Mouse (Mus musculus) T-helper 2 cell (primary cell): ENCODE measurements at regions not wholly inside any gene's neighbourhood (a gene's known extent, or its start where the extent isn't known, plus 50 kb on each side); places are given as distances from the start of the nearest gene placed in this dataset.
"Not testable (repeated sequence)": the region's sequence is repeated elsewhere in the genome, so short reads cannot be mapped to it uniquely, and the experiment has no call there.

ENCODE experiments used
- in situ Hi-C: fragments of 300-600 bp; cut with MboI, MseI; formaldehyde crosslinking; loops from one replicate; pipeline ENCODE4 v1.15.1; 2025; ENCODE audit warnings: high pct_unique_total_duplicates

DNA sequence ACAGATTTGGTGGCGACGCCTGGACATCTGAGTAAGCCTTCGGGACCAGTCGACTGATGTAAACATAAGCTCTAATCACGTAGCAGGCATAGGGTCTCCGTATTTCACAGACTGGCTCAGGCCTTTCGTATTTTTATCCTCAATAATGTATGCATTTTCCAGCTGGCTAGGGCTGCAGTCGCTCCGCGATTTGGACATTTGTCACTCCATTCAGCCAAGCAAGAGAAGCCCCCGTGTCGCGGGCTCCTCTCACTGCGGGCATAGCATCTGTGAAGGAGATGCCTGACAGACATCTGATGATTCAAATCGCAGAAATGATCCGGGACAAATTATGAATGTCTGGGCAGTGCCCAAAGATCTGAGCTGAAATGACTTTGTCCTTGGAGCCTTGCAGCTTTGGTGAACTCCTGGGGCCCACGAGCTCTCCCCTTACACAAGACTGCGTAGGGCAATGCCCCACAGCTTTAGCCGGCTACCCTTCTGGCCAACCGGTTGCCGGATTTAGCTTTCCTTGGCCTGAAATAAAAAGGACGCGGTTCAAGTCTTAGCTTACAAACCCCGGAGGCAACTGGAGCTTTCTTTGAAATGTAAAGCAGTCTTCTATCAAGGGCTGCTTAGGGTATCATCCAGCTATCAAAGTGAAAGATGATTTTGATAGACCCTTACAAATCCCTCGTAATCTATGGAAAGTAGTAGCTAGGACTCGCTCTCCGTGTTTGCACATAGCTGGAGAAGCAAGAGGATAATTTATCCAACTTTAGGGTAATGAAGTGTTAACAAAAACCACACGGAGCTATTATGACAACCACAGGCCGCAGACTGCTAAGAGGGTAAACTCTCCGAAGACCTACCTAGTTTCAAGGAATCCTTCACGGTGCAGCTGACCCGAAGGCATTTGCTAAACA lies 270.6 kb downstream of the Etnk1 start:
- in situ Hi-C loops: no loop called here

DNA sequence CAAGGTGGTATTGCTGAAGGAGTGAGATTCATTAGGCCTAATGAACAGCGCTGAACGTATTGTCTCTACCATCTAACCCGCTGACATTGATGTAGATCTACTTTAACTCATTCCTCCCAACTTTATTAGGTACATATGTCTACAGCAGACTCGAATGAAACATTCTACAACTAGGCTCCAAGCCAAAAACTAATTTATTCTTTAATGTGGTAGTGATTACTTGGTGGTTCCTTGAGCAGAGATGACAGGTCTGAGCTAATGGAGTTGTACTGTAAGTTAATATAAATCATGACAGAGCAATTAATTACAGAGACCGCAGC lies 271.2 kb downstream of the Etnk1 start:
- in situ Hi-C loops: no loop called here

DNA sequence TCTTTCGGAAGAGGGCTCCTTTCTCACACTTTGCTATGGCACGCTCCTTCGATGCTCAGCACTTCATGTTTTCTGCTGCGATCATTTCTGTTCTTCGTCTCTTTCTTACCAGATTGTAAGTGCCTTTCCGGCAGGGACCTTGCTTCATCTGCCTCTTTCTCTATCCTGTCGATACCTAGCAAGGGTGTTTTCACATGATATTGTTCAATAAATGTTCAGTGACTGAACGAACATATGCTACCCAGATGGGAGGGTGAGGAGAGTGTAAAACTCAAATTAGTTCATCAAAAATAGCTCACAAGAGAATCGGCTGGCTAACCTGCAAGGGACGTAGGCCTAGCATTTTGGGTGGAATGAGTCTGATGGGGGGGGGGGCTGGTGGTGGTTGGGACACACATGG lies 272.5 kb downstream of the Etnk1 start:
- in situ Hi-C loops: no loop called here

DNA sequence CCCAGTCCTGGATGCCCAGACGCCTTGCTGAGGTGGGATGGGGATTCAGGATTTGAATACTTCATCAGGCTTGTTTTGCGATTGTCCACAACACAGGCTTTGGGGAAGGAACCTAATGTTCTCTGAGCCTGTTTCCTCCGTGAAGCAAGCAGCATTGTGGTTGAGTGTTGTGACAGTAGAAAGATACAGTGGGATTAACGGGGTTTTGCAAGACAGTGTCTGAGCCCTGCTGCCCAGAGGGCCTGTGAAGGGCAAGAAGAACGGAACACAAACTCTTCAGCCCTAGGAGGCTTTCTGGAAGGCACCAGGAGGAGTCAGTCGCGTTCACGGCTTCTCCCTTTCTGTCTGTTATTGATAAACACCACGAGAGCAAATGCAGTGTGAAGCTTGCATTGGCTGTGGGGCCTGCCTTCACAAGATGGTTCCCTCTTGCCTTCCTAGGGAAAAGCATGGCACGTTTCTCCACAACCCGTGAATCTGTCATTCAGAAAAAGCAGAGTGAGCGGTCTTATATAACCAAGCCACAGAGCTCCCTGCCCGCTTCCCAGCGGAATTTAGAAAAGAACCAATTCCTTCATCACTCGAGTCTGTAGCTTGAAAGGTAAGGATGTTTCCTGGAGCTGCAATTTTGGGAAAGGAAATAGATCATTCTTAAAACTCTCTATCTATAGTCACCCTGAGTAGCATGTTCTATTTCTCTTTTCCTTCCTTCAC lies 273.4 kb downstream of the Etnk1 start:
- in situ Hi-C loops: no loop called here

DNA sequence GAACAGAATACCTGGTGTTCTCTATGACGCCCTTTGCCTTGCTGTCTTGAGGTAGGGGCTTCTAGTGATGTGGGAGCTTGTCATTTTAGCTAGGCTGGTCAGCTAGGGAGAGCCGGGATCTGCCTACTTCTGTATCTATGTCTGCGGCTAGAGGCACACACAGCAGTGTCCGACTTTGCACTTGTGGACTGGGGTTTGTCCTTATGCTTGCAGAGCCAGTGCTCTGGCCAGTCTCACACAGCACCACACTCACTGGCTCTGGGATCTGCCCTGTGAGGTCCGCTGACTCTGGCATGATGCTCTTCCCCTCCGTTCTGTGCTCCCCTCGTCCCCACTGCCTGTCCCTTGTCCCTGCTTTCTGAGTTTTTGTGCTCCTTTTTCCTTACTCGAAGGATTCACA lies 275.3 kb downstream of the Etnk1 start:
- in situ Hi-C loops: no loop called here

DNA sequence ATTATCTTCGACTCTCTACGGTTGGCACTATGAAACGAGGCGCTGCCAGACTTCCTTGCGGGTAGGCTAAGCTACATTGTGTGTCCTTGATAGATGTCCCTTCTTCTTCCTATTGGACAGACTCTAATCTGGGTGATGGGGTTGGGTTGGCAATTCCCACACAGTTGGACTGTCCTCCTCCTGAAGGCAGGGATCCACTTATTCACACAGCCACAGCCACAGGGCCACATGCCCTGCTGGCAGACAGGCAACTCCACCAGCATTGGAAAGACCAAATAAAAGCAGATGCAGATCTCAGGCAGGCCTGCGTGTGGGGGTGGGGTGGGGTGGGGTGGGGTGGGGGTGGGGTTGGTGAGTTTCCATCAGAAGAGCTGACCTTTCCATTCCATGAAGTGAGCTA lies 276.4 kb downstream of the Etnk1 start:
- in situ Hi-C loops: no loop called here

DNA sequence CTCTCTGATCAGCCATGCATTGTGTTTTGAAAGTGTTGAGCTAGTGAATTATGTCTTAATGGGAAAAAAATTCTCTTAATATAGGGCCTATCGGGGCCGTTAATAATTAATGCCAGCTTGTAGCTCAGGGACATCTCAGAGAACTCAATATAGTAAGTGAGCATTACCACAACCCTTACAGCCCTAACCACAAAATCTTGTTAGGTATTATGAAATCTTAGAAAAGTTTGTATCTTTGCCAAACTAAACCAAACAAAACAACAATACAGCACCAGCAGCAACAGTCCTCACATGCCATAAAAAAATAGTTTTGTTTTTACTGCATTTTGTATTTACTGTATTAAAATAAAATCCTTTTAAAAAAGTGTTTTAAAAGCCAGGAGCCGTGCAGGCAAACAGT lies 277.8 kb downstream of the Etnk1 start:
- in situ Hi-C loops: no loop called here

DNA sequence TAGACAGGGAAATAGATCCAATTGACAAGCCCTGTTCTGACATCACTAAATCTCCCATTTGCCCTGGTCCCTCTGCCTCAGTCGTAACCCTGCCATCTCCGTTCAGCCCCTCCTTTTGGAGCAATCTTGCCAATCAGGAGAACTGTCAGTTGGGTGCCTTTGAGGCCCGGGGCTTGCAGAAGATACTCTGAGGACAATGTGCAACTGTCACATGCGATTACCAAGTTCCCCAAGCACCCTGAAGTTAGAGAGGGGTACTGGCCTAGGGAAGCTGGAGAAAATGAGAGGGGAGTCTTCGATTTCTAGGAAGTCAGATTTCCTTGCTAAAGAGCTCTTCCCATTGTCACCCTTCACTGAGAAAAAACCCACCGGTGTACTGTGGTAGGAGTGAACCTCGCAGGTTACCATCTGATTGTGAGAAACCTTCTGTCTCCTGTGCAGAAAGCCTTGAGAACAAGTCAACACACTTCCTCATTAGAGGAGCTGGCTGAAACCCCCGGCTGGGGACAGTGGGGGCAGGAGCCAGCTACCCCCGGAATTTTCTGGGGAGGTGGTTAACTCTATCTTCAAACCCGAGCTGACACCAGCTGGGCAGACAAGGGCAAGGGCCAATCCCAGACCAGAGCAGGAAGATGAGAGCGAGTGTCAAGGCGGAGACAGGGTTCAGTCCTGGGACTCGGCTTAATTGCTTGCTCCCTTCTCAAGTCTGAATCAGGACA lies 279.0 kb downstream of the Etnk1 start:
- in situ Hi-C loops: no loop called here

DNA sequence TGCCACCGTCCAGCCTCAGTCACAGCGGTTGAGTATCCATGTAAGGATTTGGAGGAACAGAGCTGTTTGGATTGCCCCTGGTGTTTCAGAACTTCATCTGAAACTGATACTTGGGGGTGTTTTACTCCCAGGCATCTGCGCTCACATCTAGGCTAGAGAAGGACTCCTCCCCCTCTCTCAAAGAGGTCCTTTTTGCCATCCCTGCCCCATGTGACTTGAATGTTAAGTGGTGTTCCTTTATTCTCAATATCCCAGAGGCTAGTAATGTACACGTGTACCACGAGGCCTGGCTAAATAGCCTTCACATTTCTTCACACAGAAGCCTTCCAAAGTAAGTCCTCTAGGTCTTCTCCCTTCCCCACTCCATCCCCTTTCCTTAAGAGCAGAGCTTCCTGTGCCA lies 280.0 kb downstream of the Etnk1 start:
- in situ Hi-C loops: no loop called here

DNA sequence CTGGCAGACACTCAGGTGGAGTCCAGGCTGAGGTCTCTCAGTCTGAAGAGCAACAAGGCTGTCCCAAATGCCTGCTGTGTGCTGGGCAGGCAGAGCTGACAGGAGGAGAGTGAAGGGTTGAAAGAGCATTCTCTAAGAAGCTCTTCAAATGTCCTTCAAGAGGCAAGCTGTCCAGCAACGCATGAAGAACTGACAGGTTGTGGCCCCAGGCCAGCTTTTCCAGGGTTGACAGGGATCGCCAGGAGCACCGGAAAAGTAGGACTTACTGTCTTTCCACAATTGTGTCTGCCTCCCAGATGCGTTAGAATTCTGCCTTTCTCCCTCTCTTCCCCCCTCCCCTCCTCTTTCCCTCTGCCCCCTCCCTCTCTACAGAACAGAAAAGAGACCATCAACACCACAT lies 282.1 kb downstream of the Etnk1 start:
- in situ Hi-C loops: no loop called here

DNA sequence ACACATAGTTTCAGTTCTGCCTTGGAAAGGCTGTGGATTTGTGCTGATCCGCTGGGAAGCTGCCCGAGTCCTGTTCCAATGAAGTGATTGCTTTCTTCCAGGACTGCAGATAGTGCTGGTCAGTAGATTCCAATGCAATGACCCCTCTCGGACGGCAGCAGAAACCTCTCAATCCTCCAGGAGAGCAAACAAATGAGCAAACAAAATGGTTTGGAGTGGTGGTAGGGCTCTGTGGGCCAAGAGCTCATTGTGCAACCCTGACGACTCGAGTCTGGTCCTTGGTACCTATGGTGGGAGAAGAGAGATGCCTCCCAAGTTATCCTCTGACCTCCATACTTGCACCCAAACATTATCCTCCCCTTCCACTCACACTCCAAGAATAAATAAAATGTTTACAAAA lies 284.8 kb downstream of the Etnk1 start:
- in situ Hi-C loops: no loop called here

DNA sequence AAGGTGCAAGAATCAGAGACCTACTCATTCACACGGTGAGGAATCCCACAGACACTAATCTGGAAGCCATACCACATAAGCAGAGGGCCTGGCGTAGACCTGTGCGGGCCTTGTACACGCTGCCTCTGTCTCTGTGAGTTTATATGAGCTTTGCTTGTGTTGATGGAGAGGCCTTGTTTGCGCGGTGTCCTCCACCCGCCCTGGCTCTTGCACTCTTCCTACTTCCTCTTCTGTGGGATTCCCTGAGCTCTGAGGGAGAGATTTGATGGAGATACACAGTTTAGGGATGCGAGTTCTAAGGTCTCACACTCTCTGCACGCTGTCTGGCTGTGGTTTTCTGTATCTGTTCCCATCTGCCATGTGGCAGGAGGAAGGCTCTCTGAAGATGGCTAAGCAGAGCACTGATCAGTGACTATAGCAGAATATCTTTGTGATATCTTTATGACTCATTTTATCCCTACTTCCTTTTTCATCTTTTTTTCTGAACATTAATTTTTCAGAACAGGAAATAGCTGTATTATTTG lies 287.7 kb downstream of the Etnk1 start:
- in situ Hi-C loops: no loop called here

DNA sequence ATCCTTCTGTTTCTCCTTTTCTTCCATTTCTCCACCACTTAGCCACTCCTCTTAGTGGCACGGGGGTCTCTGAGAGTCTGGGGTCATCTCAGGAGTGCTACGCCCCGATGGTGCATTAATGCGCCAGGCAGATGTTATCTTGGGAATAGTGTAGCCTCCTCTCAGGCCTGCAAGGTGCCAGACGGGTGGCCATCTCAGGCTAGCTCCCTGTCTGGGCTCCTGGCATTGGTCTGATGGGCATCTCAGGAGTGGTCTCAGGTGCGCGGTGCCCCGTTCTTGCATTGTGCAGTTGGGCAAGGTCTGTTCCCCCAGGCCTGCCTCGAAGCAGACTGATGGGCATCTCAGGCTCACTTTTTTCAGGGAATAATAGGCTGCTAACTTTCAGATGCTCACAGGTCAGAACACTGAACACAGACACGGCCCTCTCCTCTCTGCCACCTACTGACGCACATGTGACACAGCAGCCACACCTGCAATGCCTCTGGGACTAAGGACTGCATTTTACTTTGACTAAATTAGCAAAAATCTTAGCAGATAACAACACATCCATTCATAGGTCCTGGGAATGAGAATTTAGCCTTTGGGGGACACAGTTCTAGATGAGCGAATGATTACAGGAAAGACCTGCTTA lies 298.0 kb downstream of the Etnk1 start:
- in situ Hi-C loops: no loop called here

DNA sequence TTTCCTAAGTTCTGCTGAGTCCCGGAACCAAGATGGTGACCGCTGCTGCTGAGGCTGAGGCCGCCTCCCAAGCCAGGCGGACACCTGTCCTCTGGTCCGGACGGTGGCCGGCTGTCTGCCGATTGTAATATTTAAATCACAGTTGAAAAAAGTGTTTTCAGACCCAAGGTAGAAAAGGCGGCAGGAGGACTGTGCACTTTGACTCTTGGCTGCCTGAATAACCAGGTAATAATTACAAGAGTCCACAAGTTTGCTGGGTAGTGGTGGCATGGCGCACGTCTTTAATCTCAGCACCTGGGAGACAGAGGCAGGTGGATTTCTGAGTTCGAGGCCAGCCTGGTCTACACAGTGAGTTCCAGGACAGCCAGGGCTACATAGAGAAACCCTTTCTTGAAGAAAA lies 305.7 kb downstream of the Etnk1 start:
- in situ Hi-C loops: not testable (repeated sequence)

DNA sequence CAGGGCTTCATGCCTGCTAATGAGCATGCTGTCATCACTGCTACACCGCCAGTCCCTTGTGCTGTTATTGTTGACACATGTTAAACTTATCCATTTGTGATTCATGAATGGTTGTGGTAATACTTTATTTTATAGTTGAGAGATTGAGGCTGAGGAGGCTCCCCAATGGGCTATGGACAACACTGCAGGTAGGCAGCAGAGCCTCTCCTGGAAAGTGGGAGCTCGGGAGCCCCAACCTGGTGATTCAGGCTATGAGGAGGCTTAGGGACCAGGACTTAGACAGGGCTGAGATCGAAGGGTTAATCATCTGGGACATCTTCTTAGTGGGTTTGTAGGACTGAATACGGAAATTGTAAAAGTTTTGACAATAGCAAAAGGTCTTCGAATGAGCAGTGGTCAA lies 307.4 kb downstream of the Etnk1 start:
- in situ Hi-C loops: no loop called here

DNA sequence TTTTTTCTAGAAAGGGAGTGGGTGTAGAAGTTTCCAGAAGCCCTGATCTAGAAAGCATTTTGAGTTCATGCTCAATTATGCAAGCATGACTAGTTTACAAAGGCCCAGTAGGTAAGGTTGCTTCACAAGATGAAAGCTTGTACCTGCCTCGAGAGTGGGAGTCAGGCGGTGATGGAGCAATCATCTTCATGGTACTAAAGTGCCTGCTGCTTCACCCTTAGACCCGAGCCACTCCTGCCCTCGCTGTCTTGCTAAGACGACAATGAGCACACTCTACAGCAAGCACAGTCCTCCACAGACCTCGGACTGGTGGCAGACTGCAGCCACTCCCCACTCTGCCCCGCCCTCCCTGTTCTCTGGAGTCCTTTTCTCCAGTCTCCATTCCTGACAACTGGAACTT lies 308.3 kb downstream of the Etnk1 start:
- in situ Hi-C loops: no loop called here

DNA sequence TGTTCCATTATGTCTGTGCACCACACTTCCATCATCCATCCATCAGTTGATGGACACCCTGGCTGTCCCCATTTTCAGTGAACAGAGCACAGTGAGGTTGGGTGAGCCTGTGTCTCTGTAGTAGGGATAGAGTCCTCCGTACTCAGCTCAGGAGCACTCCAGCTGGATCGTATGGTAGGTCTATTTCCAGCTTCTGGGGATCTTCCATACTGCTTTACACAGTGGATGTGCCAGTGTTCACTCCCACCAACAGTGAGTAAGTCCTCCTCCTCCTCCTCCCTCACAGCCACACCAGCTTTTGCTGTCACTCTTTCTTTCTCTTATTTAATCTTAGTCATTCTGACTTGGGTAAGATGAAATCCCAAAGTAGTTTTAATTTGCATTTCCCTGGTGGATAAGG lies 310.4 kb downstream of the Etnk1 start:
- in situ Hi-C loops: no loop called here

DNA sequence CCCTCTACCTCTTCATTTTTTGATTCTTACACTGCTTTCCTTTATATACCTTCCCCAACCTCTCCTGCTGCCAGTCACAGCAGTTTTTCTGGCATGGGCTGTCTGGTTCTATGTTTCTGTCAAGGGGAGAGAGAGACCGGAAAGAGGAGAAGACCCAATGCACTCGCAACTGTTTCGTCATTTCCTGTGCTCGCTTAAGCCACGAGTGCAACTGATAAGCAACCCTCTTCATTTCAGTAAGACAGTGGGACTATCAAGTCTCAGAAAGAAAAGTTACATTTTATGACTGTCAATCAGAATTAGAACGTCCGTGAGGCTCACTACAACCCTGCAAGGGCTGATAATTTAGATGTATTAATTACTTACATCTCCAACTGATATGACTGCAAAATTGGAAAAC lies 312.2 kb downstream of the Etnk1 start:
- in situ Hi-C loops: no loop called here

DNA sequence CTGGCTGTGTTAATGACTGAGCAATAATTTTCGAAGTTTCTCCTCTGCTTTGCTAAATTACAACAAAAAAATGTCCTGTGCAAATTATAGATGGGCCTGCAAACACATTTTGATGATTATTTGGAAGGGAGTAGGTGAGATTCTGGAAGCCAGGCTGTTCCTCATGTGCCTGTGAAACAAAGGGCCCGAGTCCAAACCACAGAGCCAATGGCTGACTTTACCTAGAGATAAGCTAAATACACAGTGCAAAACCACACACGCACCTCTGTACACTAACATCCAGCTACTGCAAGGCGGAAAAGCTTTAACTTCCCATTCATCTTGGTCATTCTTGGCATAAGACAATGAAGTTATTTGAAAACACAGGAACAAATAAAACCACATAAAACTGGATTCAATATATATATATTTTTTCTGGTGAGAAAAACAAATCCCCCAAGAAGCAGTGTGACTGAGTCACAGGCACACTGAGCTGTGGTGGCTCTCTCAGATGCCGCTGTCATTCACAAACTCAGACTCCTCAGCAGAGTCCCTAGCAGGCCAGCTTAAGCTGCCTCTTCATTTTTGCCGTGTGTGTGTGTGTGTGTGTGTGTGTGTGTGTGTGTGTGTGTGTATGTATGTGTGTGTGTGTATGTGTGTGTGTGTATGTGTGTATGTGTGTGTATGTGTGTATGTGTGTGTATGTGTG lies 312.8 kb downstream of the Etnk1 start:
- in situ Hi-C loops: no loop called here

DNA sequence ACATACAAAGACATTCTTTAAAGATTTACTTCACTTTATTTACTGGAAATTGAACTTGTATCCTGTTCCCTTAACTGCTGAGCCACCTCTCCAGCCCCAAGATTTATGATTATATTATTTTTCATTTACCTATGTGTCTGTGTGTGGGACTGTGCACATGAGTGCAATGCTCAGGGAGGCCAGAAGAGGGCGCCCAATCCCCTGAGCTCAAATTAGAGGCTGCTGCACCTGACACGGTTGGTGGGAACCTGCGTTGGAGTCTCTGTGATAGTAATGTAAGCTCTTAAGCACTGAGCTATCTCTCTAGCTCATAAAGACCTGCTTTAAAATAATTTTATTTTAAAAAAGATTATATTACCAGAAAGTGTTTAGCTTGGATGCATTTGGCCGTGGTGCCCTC lies 315.3 kb downstream of the Etnk1 start:
- in situ Hi-C loops: no loop called here

DNA sequence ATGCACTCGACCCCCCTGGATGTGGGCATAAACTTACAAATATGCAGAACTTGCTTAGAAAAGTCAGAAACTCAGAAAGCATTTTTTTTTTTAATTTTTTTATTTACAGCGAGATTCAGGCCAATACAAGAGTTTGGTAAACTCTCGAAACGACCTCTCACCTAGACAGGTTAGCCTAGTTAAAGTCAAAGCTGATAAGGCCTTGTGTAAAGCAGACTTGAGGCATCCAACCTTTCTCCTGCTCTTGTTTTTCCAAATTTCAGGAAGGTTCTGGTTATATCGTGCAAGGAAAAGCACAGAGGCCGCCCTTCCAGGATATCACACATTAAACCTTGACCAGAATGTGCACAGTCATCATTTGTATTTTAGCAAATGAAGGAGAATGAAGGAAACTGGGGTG lies 315.8 kb downstream of the Etnk1 start:
- in situ Hi-C loops: no loop called here
